Mouse (Mus musculus): ENCODE data around the gene Tut7. TPM values are rescaled to one million over a fixed set of nuclear protein-coding genes. Genes with fewer than 3 reads are reported as not detected.

Gene Tut7
- total RNA-seq, 4 experiments from 2014 or later: 28.7 to 42.3 (median 34.5) TPM

Other genes starting within 250 kb of the Tut7 start
- gene Agtpbp1, start 237.9 kb downstream of the Tut7 start, total RNA-seq (2022): 10 to 100 TPM; 77.0 to 85.2 (median 83.0) TPM
- gene Naa35, start 237.9 kb downstream of the Tut7 start, total RNA-seq (2022): 10 to 100 TPM; 29.0 to 38.6 (median 35.3) TPM
- 1 to 10 TPM; 5.5 to 9.3 (median 7.5) TPM for gene Golm1, start 147.3 kb downstream of the Tut7 start, total RNA-seq (2022)
- gene 4921517D22Rik, start 129.0 kb downstream of the Tut7 start, total RNA-seq (2022): not detected
- gene Spata31d1a, start 112.8 kb downstream of the Tut7 start, total RNA-seq (2022): not detected
- not detected for gene Spata31d1b, start 110.9 kb downstream of the Tut7 start, total RNA-seq (2022)
- gene Spata31d1d, start 91.4 kb downstream of the Tut7 start, total RNA-seq (2022): not detected
- under 1 TPM in 2 of 4 experiments, not detected in 2; 0.10 to 0.12 TPM for gene 1700014D04Rik, start 76.4 kb downstream of the Tut7 start, total RNA-seq (2022)
- gene Isca1, start 53.3 kb downstream of the Tut7 start, total RNA-seq (2022): 100 to 1,000 TPM; 159 to 209 (median 180) TPM
- not detected for gene Gm49354, start 40.9 kb downstream of the Tut7 start, total RNA-seq (2022)

Measured in gastrocnemius, adult 8-10 months (tissue).